Mouse (Mus musculus) megakaryocyte, embryonic 14.5 days (primary cell): ENCODE results near the gene Ilf2. TPM values are rescaled to one million over a fixed set of nuclear protein-coding genes. Genes with fewer than 3 reads are reported as not detected.

Experiments
- H3K27me3 ChIP-seq: replicated peaks from 2 replicates; pipeline ENCODE3; 2012; ENCODE audit warnings: inconsistent platforms
- H3K36me3 ChIP-seq: replicated peaks from 2 replicates; pipeline ENCODE3; 2012; ENCODE audit warnings: low read length, inconsistent platforms, mixed read lengths
- H3K4me1 ChIP-seq: 2 replicates; pipeline ENCODE4 v1.6.1; 2012; ENCODE audit warnings: inconsistent platforms
- H3K4me3 ChIP-seq: replicated peaks from 2 replicates; pipeline ENCODE3; 2012; ENCODE audit warnings: moderate library complexity, mild to moderate bottlenecking, inconsistent platforms
- H3K9me3 ChIP-seq: 2 replicates; pipeline ENCODE4 v1.6.1; 2012; ENCODE audit warnings: inconsistent platforms
- FLI1 ChIP-seq: IDR thresholded peaks from 2 replicates; pipeline ENCODE4 v1.6.1; 2012; ENCODE audit warnings: low read length, inconsistent platforms, mixed read lengths
- GATA1 ChIP-seq: IDR thresholded peaks from 3 replicates; pipeline ENCODE4 v1.6.1; 2012; ENCODE audit warnings: mixed read lengths, low read length, inconsistent platforms, borderline replicate concordance
- polyA plus RNA-seq: library from polyadenylated mRNA; stranded (reverse); fragments of >175 nt; gene quantifications from 2 replicates; pipeline ENCODE4 v1.2.3, GENCODE M21; 2012; ENCODE audit warnings: low replicate concordance; ENCODE audit not compliant: insufficient read depth

Ilf2 gene
- polyA plus RNA-seq, 1 experiment, result 10.5 TPM

GRCm38 (mm10) chr3:90459727-90460126, 16.2 kb upstream of the Ilf2 start:
- Histone ChIP-seq H3K4me3 (no peak overlapping the region), H3K9me3 (no peaks in the 10 kb centered on the region), H3K4me1 (peaks cover 51% of the 10 kb centered on the region), H3K27me3 (peaks cover 95% of the 10 kb centered on the region), H3K36me3 (no peaks in the 10 kb centered on the region)
- TF ChIP-seq GATA1, result no peak
- TF ChIP-seq FLI1, result no peak

- H3K27me3 ChIP-seq, result peaks cover 96% of the 10 kb centered on the region
- H3K9me3 ChIP-seq, result no peaks in the 10 kb centered on the region
- H3K4me3 ChIP-seq, result no peak overlapping the region
- H3K4me1 ChIP-seq, result peaks cover 57% of the 10 kb centered on the region
- H3K36me3 ChIP-seq, result no peaks in the 10 kb centered on the region
- TF ChIP-seq GATA1 (no peak), FLI1 (no peak)
Observed at GRCm38 (mm10) chr3:90460315-90460714, 15.6 kb upstream of the Ilf2 start.

- TF ChIP-seq FLI1 (no peak), GATA1 (no peak)
- peaks cover 91% of the 10 kb centered on the region for H3K27me3 ChIP-seq
- H3K4me3 ChIP-seq, result no peak overlapping the region
- H3K9me3 ChIP-seq, result no peaks in the 10 kb centered on the region
- H3K4me1 ChIP-seq, result peaks cover 57% of the 10 kb centered on the region
- H3K36me3 ChIP-seq, result no peaks in the 10 kb centered on the region
Observed at GRCm38 (mm10) chr3:90461935-90462334, 14.0 kb upstream of the Ilf2 start.

GRCm38 (mm10) chr3:90462579-90462978, 13.3 kb upstream of the Ilf2 start:
- TF ChIP-seq GATA1 (no peak), FLI1 (no peak)
- H3K4me3 ChIP-seq, result no peak overlapping the region
- no peaks in the 10 kb centered on the region for H3K36me3 ChIP-seq
- peaks cover 58% of the 10 kb centered on the region for H3K4me1 ChIP-seq
- no peaks in the 10 kb centered on the region for H3K9me3 ChIP-seq
- H3K27me3 ChIP-seq, result peaks cover 87% of the 10 kb centered on the region

- TF ChIP-seq FLI1, result no peak
- TF ChIP-seq GATA1, result no peak
- no peaks in the 10 kb centered on the region for H3K9me3 ChIP-seq
- peak overlapping the region; percentile 93 for H3K4me3 ChIP-seq
- H3K4me1 ChIP-seq, result peaks cover 70% of the 10 kb centered on the region
- H3K36me3 ChIP-seq, result no peaks in the 10 kb centered on the region
- H3K27me3 ChIP-seq, result peaks cover 70% of the 10 kb centered on the region
Observed at GRCm38 (mm10) chr3:90464552-90465080, 11.3 kb upstream of the Ilf2 start.

- TF ChIP-seq GATA1 (no peak), FLI1 (no peak)
- H3K4me3 ChIP-seq, result peak overlapping the region; percentile 93
- H3K27me3 ChIP-seq, result peaks cover 64% of the 10 kb centered on the region
- peaks cover 66% of the 10 kb centered on the region for H3K4me1 ChIP-seq
- H3K36me3 ChIP-seq, result no peaks in the 10 kb centered on the region
- H3K9me3 ChIP-seq, result no peaks in the 10 kb centered on the region
Observed at GRCm38 (mm10) chr3:90465081-90465685, 10.7 kb upstream of the Ilf2 start.

- Histone ChIP-seq H3K9me3 (no peaks in the 10 kb centered on the region), H3K36me3 (no peaks in the 10 kb centered on the region), H3K27me3 (peaks cover 58% of the 10 kb centered on the region), H3K4me1 (peaks cover 63% of the 10 kb centered on the region), H3K4me3 (peak within 1 kb of the TSS; percentile 93)
- TF ChIP-seq FLI1 (no peak), GATA1 (no peak)
Observed at GRCm38 (mm10) chr3:90465686-90466310, 10.1 kb upstream of the Ilf2 start, which contains the start of gene Npr1. Gene Npr1 (minus strand): TSS chr3:90465866.

GRCm38 (mm10) chr3:90466311-90466766, 9.6 kb upstream of the Ilf2 start:
- Histone ChIP-seq H3K27me3 (peaks cover 53% of the 10 kb centered on the region), H3K4me3 (peak overlapping the region; percentile 93), H3K4me1 (peaks cover 61% of the 10 kb centered on the region), H3K9me3 (no peaks in the 10 kb centered on the region), H3K36me3 (no peaks in the 10 kb centered on the region)
- TF ChIP-seq FLI1 (no peak), GATA1 (no peak)

GRCm38 (mm10) chr3:90467618-90468300, 8.2 kb upstream of the Ilf2 start:
- H3K9me3 ChIP-seq, result no peaks in the 10 kb centered on the region
- no peak for TF ChIP-seq FLI1
- TF ChIP-seq GATA1, result no peak
- H3K4me3 ChIP-seq, result no peak overlapping the region
- peaks cover 39% of the 10 kb centered on the region for H3K27me3 ChIP-seq
- H3K4me1 ChIP-seq, result peaks cover 60% of the 10 kb centered on the region
- H3K36me3 ChIP-seq, result no peaks in the 10 kb centered on the region
